Mouse (Mus musculus) CH12.LX (cell line): ENCODE results near the gene Nhlrc1. TPM values are rescaled to one million over a fixed set of nuclear protein-coding genes. Genes with fewer than 3 reads are reported as not detected.

Experiments
- DNase-seq: peaks from one replicate; pipeline ENCODE4 v3.0.0-alpha.2; 2013; ENCODE audit errors: extremely low read depth
- H3K27ac ChIP-seq: 2 replicates; pipeline ENCODE4 v1.5.1; 2012; ENCODE audit warnings: low read depth, mild to moderate bottlenecking, control low read depth, moderate library complexity; ENCODE audit not compliant: insufficient read depth
- H3K27me3 ChIP-seq: replicated peaks from 2 replicates; pipeline ENCODE3; 2012; ENCODE audit warnings: inconsistent platforms
- H3K36me3 ChIP-seq, 2 experiments: replicated peaks in 1 of 2; 2 replicates each; pipeline versions ENCODE3 to v1.6.1; 2012; ENCODE audit warnings: inconsistent platforms in 1 of 2, low read length in 1 of 2, mild to moderate bottlenecking in 1 of 2, mixed read lengths in 1 of 2, moderate library complexity in 1 of 2; ENCODE audit not compliant: control insufficient read depth in 1 of 2, insufficient read depth in 1 of 2
- H3K4me1 ChIP-seq, 2 experiments: 2 replicates each; pipeline ENCODE4 v1.6.1; 2012; ENCODE audit warnings: inconsistent platforms in 1 of 2, moderate library complexity in 1 of 2; ENCODE audit not compliant: insufficient read depth in 2 of 2, control insufficient read depth in 1 of 2
- H3K4me2 ChIP-seq: 2 replicates; pipeline ENCODE4 v1.6.1; 2012; ENCODE audit warnings: low read depth, mild to moderate bottlenecking, control low read depth; ENCODE audit not compliant: poor library complexity, insufficient read depth, severe bottlenecking
- H3K4me3 ChIP-seq, 3 experiments: fragments of 150-350 bp in 1 of 3; sonication (generic) in 1 of 3; replicated peaks in 1 of 3; 2 replicates each; pipeline versions ENCODE3 to v1.5.1; 2011 to 2012; ENCODE audit warnings: low read depth in 2 of 3, low read length in 2 of 3, mild to moderate bottlenecking in 2 of 3, moderate library complexity in 2 of 3, control low read depth in 1 of 3, improper control_type of control experiment in 1 of 3, inconsistent platforms in 1 of 3, mixed read lengths in 1 of 3; ENCODE audit not compliant: poor library complexity in 1 of 3
- H3K79me2 ChIP-seq: replicated peaks from 2 replicates; pipeline ENCODE4 v1.6.1; 2012; ENCODE audit warnings: mild to moderate bottlenecking, moderate library complexity; ENCODE audit not compliant: control insufficient read depth, poor library complexity, insufficient read depth, severe bottlenecking; ENCODE audit errors: extremely low read depth
- H3K9ac ChIP-seq: 2 replicates; pipeline ENCODE4 v1.6.1; 2012; ENCODE audit warnings: low read depth, mild to moderate bottlenecking, control low read depth, moderate library complexity; ENCODE audit not compliant: insufficient read depth
- H3K9me3 ChIP-seq: replicated peaks from 2 replicates; pipeline ENCODE3; 2012; ENCODE audit warnings: low read length, inconsistent platforms, mixed read lengths
- BHLHE40 ChIP-seq: IDR thresholded peaks from 2 replicates; pipeline ENCODE4 v1.6.1; 2011; ENCODE audit warnings: mild to moderate bottlenecking, low read depth, low read length, improper control_type of control experiment
- CHD2 ChIP-seq: IDR thresholded peaks from 2 replicates; pipeline ENCODE4 v1.6.1; 2011; ENCODE audit warnings: low read length, improper control_type of control experiment
- CTCF ChIP-seq, 2 experiments: IDR thresholded peaks in 1 of 2; conservative IDR thresholded peaks in 1 of 2; 2 replicates each; pipeline ENCODE4 v1.5.1; 2011 to 2012; ENCODE audit warnings: low read depth in 2 of 2, low read length in 2 of 2, improper control_type of control experiment in 1 of 2, inconsistent platforms in 1 of 2, mild to moderate bottlenecking in 1 of 2, moderate library complexity in 1 of 2
- ELF1 ChIP-seq: IDR thresholded peaks from 2 replicates; pipeline ENCODE4 v1.6.1; 2014; ENCODE audit warnings: low read depth, mild to moderate bottlenecking, inconsistent platforms, low read length, improper control_type of control experiment
- EP300 ChIP-seq: IDR thresholded peaks from 2 replicates; pipeline ENCODE4 v1.6.1; 2011; ENCODE audit warnings: low read length, improper control_type of control experiment
- GABPA ChIP-seq: IDR thresholded peaks from 2 replicates; pipeline ENCODE4 v1.6.1; 2012; ENCODE audit warnings: low read depth, low read length, improper control_type of control experiment, inconsistent platforms; ENCODE audit not compliant: insufficient replicate concordance
- HCFC1 ChIP-seq: IDR thresholded peaks from 2 replicates; pipeline ENCODE4 v1.6.1; 2012; ENCODE audit warnings: low read depth, mild to moderate bottlenecking, inconsistent platforms, low read length, improper control_type of control experiment
- IRF4 ChIP-seq: IDR thresholded peaks from 2 replicates; pipeline ENCODE4 v1.6.1; 2014; ENCODE audit warnings: low read depth, mild to moderate bottlenecking, inconsistent platforms, low read length, improper control_type of control experiment
- JUND ChIP-seq: conservative IDR thresholded peaks from 2 replicates; pipeline ENCODE4 v1.6.1; 2011; ENCODE audit warnings: low read depth, low read length, improper control_type of control experiment
- MAFK ChIP-seq: IDR thresholded peaks from 2 replicates; pipeline ENCODE4 v1.6.1; 2011; ENCODE audit warnings: low read length, improper control_type of control experiment; ENCODE audit not compliant: insufficient replicate concordance
- MAZ ChIP-seq: IDR thresholded peaks from 2 replicates; pipeline ENCODE4 v1.6.1; 2012; ENCODE audit warnings: low read depth, mild to moderate bottlenecking, inconsistent platforms, low read length, improper control_type of control experiment, moderate library complexity
- MYC ChIP-seq: IDR thresholded peaks from 2 replicates; pipeline ENCODE4 v1.6.1; 2011; ENCODE audit warnings: low read depth, mild to moderate bottlenecking, improper control_type of control experiment, low read length
- NELFE ChIP-seq: IDR thresholded peaks from 2 replicates; pipeline ENCODE4 v1.6.1; 2011; ENCODE audit warnings: low read depth, low read length, improper control_type of control experiment
- NRF1 ChIP-seq: IDR thresholded peaks from 2 replicates; pipeline ENCODE4 v1.6.1; 2014; ENCODE audit warnings: low read depth, mild to moderate bottlenecking, inconsistent platforms, low read length, improper control_type of control experiment, moderate library complexity
- POLR2A ChIP-seq: IDR thresholded peaks from 2 replicates; pipeline ENCODE4 v1.6.1; 2011; ENCODE audit warnings: low read depth, mild to moderate bottlenecking, improper control_type of control experiment, low read length
- POLR2AphosphoS2 ChIP-seq: IDR thresholded peaks from 2 replicates; pipeline ENCODE4 v1.6.1; 2011; ENCODE audit warnings: low read depth, low read length, improper control_type of control experiment
- RCOR1 ChIP-seq: conservative IDR thresholded peaks from 2 replicates; pipeline ENCODE4 v1.6.1; 2012; ENCODE audit warnings: low read depth, mild to moderate bottlenecking, inconsistent platforms, low read length, improper control_type of control experiment
- SMC3 ChIP-seq: IDR thresholded peaks from 2 replicates; pipeline ENCODE4 v1.6.1; 2011; ENCODE audit warnings: low read depth, low read length, improper control_type of control experiment
- TCF12 ChIP-seq: IDR thresholded peaks from 2 replicates; pipeline ENCODE4 v1.6.1; 2014; ENCODE audit warnings: low read depth, mild to moderate bottlenecking, inconsistent platforms, low read length, improper control_type of control experiment
- UBTF ChIP-seq: IDR thresholded peaks from 2 replicates; pipeline ENCODE4 v1.6.1; 2012; ENCODE audit warnings: low read depth, mild to moderate bottlenecking, inconsistent platforms, low read length, improper control_type of control experiment, moderate library complexity
- USF2 ChIP-seq: conservative IDR thresholded peaks from 2 replicates; pipeline ENCODE4 v1.6.1; 2011; ENCODE audit warnings: low read depth, low read length, improper control_type of control experiment
- ZC3H11A ChIP-seq: IDR thresholded peaks from 2 replicates; pipeline ENCODE4 v1.6.1; 2012; ENCODE audit warnings: low read depth, mild to moderate bottlenecking, inconsistent platforms, low read length, improper control_type of control experiment
- ZKSCAN1 ChIP-seq: IDR thresholded peaks from 2 replicates; pipeline ENCODE4 v1.6.1; 2012; ENCODE audit warnings: low read depth, inconsistent platforms, low read length, improper control_type of control experiment, borderline replicate concordance
- ZNF384 ChIP-seq: IDR thresholded peaks from 2 replicates; pipeline ENCODE4 v1.6.1; 2012; ENCODE audit warnings: low read depth, low read length, improper control_type of control experiment, inconsistent platforms
- dilution Hi-C: fragments of 300-500 bp; cut with MboI; formaldehyde crosslinking; loops from 2 replicates; pipeline ENCODE4 v1.14.3; 2020; ENCODE audit warnings: low sequenced_read_pairs; ENCODE audit not compliant: extremely low pct_unique_long_range_greater_than_20kb, extremely low pct_ligation_motif_present
- in situ Hi-C: fragments of 300-500 bp; cut with MboI; formaldehyde crosslinking; loops from 3 replicates; pipeline ENCODE4 v1.14.3; 2019; ENCODE audit warnings: low sequenced_read_pairs, low pct_ligation_motif_present, low pct_unique_long_range_greater_than_20kb, mixed read lengths
- polyA plus RNA-seq: library from polyadenylated mRNA; unstranded; fragments of >175 nt; gene quantifications from 2 replicates; pipeline ENCODE4 v1.2.1, GENCODE M21; 2012; ENCODE audit warnings: low read depth; ENCODE audit not compliant: insufficient read length
- total RNA-seq, 2 experiments: library from RNA; depleted of rRNA; stranded (reverse); fragments of 300-350 nt in 1 of 2; fragments of >200 nt in 1 of 2; gene quantifications; 2 replicates each; pipeline ENCODE4 v1.2.3; 2012 to 2014

Gene Nhlrc1
- total and polyA plus RNA-seq, 3 experiments = not detected

DNA sequence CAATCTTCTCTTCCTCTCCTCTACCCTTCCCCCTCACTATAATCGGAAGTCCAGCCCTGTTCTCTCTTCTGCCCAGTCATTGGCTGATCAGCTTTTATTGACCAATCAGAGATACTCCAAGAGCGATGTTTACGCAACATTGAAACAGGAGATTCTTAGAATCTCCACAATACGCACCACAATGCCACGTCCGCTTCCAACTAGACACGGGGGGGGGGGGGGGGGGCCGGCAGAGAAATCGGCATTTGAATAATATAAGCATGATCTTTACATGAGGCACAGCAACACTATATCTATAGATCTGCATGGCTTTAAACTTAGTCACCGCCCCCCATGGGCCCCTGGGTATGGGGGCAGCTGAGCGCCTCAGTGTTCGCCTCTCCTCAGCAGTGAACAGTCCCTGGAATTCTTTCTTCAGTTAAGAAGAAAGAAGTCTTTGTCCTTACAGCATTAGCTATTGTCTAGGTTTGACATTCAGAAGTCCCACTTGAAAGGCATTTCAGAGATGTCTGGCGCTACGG is 39.6 kb downstream of the Nhlrc1 start:
- H3K27ac ChIP-seq = no peak overlapping the region
- H3K9me3 ChIP-seq = no peaks in the 10 kb centered on the region
- no peaks in the 10 kb centered on the region for H3K36me3 ChIP-seq
- dilution Hi-C loops (no loop called here), in situ Hi-C loops (no loop called here)
- H3K27me3 ChIP-seq = no peaks in the 10 kb centered on the region
- peaks cover under 1 to 21% of the 10 kb centered on the region in 2 experiments for H3K4me1 ChIP-seq
- no peak overlapping the region for H3K4me2 ChIP-seq
- no peak for TF ChIP-seq CHD2
- TF ChIP-seq MAFK = no peak
- no peak for TF ChIP-seq HCFC1
- no peak for TF ChIP-seq NRF1
- TF ChIP-seq POLR2A = no peak
- no peak for TF ChIP-seq ZKSCAN1
- TF ChIP-seq TCF12 = no peak
- TF ChIP-seq POLR2AphosphoS2 = no peak
- no peak for TF ChIP-seq IRF4
- TF ChIP-seq ELF1 = no peak
- TF ChIP-seq NELFE = no peak
- TF ChIP-seq ZNF384 = no peak
- TF ChIP-seq EP300 = no peak
- TF ChIP-seq UBTF = no peak
- H3K9ac ChIP-seq = no peak overlapping the region
- DNase-seq = no peak
- H3K79me2 ChIP-seq = no peaks in the 10 kb centered on the region
- no peak overlapping the region for H3K4me3 ChIP-seq

DNA sequence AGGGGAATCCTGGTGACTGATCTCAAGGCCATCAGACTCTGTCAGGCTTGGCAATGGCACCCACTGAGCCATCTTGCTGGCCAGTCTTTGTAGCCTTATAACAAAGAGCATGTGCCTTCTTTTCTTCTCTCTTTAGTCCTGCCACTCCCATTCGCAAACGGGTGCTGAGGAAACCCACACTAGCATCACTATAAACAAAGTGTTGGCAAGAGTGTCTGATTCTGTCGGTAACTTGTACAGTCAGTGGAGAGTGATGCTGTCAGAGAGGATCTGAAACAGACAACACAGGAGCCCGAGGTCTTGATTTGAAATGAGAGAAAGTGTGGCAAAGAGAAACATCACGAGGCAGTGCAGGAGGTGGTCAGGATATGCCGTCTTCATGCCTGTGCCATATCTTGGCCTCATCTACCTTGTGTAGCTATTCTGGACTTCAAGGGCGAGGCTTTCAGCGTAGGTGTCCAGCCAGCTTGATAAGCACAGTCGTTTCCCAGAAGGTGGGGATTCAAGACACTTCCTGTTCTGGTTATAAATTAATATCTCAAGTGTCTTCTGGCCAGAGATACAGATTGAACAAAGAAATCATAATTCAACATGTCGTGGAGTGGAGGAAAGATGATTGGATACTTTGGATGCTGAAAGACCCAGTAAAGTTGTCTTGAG is 44.2 kb downstream of the Nhlrc1 start:
- dilution Hi-C loops (no loop called here), in situ Hi-C loops (no loop called here)
- Histone ChIP-seq H3K9me3 (no peaks in the 10 kb centered on the region), H3K79me2 (no peaks in the 10 kb centered on the region), H3K36me3 (no peaks in the 10 kb centered on the region), H3K4me3 (no peak overlapping the region), H3K9ac (no peak overlapping the region), H3K4me2 (no peak overlapping the region), H3K27me3 (no peaks in the 10 kb centered on the region), H3K27ac (no peak overlapping the region), H3K4me1 (peaks cover 5% of the 10 kb centered on the region in 2 experiments; a peak in 3 of 4 replicates)
- no peak for DNase-seq
- TF ChIP-seq GABPA = no peak
- no peak for TF ChIP-seq BHLHE40
- TF ChIP-seq CTCF (conservative IDR thresholded peaks at IDR 0.05 in 1 of 2, IDR thresholded peaks at IDR 0.05 in 1 of 2; ENCODE audit: low read depth in 2 of 2, low read length in 2 of 2) = no peak
- TF ChIP-seq IRF4 = no peak
- TF ChIP-seq ZC3H11A = no peak
- no peak for TF ChIP-seq CHD2
- no peak for TF ChIP-seq NRF1
- no peak for TF ChIP-seq MYC
- no peak for TF ChIP-seq HCFC1
- no peak for TF ChIP-seq MAZ
- TF ChIP-seq USF2 = no peak
- no peak for TF ChIP-seq EP300
- no peak for TF ChIP-seq RCOR1
- no peak for TF ChIP-seq JUND
- no peak for TF ChIP-seq SMC3
- TF ChIP-seq ZKSCAN1 = no peak
